Mouse (Mus musculus) left cerebral cortex, postnatal 14 days (tissue): ENCODE results near the gene Dnah7c. TPM values are rescaled to one million over a fixed set of nuclear protein-coding genes. Genes with fewer than 3 reads are reported as not detected.
A peak's percentile ranks its signal among the peaks of the same experiment; 100 is the strongest.
"Not testable (repeated sequence)": the region's sequence is repeated elsewhere in the genome, so short reads cannot be mapped to it uniquely, and the experiment has no call there.

Source experiments
- DNase-seq, 2 experiments: peaks; one replicate each; pipeline ENCODE4 v3.0.0; 2021 to 2022; ENCODE audit warnings: low spot score in 2 of 2, mixed read lengths in 1 of 2
- intact Hi-C: fragments of 180-260 bp; cut with DNase I; formaldehyde crosslinking; loops from one replicate; pipeline ENCODE4 v1.15.1; 2025
- long read RNA-seq, 2 experiments: library from polyadenylated mRNA; stranded (forward); transcript quantifications; one replicate each; pipeline ENCODE4 v2.0.0; 2021
- total RNA-seq, 2 experiments: library from RNA; stranded (reverse); gene quantifications; 2 replicates each; pipeline ENCODE4 v1.2.3; 2021

Gene Dnah7c
- under 1 TPM; 0.42 to 0.93 TPM for total RNA-seq
- long read RNA-seq, experiment 1: 0 reads
- long read RNA-seq, experiment 2: 0 reads

DNA sequence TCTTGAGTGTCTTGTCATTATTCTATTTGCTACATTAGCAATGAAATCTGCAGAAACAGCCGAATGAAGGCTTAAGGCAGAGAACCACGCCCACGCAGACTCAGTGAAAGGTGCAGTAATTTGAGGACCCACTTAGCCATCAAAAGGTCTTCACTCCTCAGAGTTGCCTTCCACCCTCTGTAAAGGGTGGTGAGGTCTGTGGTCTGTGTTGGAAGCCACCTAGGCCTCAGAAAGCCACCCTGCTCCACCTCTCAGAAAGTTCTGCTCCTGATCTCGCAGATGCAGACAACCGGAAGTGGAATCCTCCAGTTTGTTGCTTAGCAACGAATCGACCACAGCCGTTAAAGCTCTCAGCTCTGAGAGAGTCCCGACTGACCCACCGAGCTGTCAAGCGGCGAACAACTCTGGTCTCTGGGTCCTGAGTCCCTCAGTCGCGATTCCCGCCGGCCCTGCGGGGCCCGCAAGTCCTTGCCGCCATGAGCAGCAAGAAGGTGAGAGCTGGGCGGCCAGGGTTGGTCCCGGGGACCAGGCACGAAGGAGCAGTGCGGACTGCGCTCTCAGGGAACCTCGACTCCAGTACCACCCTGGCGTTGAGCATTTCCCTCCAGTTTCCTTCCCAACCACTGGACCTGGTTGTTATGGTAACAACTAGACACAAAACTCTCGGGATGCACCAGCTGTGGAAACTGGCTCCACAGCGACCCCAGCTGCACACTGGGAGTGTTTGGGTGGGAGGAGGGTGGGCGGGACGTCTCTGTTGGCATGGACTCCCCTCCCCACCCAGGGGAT, at the start of gene Dnah7c:
TSS of gene Dnah7c (plus strand) at position 456 of the 789 bp plus-strand sequence.
- intact Hi-C loops: no loop called here
- DNase-seq: peak in 1 of 2 experiments; percentile 13

DNA sequence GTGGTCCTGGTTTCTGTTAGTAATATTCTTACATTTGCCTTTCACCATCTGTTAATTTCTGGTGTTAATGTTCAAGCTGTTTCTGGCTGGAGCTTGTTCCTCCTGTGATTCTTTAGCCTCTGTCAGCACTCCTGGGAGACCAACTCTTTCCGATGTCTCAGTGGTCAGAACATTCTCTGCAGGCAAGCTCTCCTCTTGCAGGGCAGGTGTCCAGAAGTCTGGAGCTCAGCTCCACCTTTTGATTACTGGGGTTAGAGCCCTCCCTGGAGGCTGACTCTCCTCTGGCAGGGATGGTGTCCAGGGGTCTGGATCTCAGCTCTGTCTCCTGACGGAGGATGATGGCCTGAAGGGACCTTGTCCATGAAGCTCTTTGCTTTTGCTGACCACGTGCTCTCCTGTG, 44.8 kb upstream of the Dnah7c start:
- intact Hi-C loops, DNase-seq: not testable (repeated sequence)

DNA sequence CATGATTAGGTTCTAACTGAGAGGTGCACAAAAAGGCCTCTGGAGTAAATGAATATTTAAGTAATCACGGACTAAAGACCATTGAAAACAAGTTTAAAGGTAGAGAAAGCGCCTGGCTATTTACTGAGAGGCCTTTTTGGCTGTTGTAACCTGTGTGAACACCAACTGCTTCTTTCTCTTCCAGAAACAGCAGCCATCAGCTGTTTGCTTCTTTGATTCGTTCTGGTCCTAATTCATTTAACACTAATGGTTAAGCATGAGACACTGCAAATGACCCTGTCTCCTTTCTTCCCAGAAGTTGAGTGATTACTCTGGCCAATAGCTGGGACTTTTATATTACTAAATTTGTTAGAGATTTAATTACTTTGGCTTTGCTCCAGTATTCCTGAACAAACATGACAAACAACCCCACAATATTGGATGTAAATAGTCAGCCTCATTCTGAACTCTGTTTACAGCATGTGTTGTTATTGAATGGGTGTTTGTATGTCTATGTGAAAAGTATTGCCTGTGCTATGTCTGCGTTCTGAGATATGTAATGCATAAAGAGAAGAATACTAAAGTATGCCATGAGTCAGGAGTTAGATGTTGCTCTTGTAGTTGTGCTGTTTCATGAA, 30.6 kb upstream of the Dnah7c start:
- DNase-seq, intact Hi-C loops: not testable (repeated sequence)

DNA sequence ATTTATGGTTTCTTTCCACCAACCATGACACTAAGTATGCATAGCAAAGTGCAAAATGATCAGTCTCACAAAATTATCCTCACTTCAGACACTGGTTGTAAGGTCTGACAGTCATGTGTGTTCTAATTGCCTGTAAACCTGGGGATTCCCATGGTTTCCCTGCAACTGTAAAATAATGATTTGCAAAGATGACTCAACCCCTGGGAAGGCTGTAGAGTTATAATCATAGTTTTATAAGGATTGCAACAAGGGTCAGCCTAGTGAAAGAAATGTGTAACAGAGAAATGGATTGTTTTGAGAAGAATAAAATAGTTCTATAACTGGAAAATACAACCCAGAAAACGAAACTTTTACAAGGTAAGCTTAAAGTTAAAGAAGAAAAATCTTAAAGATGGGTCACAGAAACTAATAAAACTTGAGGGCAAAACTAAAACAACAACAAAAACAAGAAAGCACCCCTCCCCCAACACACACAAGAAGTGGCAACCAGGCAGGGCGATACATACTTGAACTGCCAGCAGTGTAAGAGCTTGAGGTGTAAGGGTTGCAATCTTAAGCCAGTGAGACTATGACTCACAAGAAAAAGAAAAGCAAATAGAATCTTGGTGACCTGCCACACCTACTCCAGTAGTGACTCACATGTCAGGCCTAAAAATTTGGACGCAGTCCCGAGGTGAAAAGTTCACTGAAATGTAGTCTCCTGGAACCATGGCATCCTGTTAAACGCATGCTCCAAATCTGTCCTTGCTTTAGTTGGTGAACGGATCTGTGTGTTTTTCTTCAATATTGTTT, 16.9 kb upstream of the Dnah7c start:
- DNase-seq: no peak
- intact Hi-C loops: no loop called here

DNA sequence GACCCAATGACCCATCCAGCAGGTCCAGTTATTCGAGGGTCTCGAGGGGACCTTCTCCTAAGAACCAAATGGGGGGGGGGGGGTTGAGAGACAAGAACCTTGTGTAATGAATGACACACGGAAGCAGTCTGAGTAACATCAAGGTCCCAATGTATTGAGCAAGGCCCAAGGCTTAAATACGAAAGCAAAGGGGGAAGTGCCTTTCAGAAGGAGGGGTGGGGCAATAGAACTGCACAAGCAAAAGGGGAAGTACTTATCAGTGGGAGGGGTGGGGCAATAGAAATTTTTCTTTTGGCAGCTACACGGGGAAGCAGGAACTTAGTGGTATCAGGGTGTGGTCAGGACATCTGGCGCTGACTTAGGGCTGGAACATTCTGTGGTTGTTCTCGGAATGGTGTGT, 10.6 kb upstream of the Dnah7c start:
- intact Hi-C loops: loop anchor here (5.0 kb wide), 1 partner anchor 347 kb away; the partner anchor contains the start of gene Dnah7b
- not testable (repeated sequence) for DNase-seq

DNA sequence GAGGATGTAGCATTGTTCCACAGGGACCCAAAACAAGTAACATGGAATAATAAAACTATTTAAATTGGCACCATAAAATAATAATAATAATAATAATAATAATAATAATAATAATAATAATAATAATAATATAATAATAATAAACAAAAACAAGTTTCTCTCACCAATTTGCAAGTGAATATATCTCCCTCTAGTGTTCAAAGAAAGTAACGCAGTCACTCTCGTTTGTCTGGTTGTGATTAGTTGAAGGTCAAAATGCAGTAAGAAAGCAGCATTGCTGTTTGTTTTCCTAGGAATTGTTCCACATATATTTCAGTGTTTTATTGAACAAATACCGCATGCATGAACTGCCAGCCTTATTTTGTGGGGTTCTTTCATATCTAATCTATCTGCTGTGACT, 8.4 kb upstream of the Dnah7c start:
- intact Hi-C loops: loop anchor here (5.0 kb wide), 1 partner anchor 350 kb away; the partner anchor contains the start of gene Dnah7b
- not testable (repeated sequence) for DNase-seq

DNA sequence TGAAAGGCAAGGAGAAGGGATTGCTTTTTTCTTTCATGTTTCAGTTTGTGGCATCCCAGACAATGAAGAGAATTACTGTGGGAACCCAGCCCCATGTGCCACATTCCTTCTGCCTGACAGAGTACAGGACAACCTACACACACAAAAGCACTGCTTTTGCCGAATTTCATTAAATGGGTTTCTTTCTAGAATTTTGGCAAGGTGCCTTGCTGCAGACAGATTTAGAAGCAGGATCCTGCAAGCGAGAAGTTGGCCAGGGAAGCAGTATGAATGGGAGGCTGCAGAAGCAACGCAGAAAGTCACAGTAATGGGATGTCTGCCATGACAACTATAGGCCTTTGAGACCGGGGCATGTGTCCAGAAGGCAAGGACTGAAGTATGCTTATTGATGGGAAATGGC, 6.4 kb upstream of the Dnah7c start:
- peak in 1 of 2 experiments; percentile 15 for DNase-seq
- intact Hi-C loops: loop anchor here (5.0 kb wide), 1 partner anchor 352 kb away; the partner anchor contains the start of gene Dnah7b

DNA sequence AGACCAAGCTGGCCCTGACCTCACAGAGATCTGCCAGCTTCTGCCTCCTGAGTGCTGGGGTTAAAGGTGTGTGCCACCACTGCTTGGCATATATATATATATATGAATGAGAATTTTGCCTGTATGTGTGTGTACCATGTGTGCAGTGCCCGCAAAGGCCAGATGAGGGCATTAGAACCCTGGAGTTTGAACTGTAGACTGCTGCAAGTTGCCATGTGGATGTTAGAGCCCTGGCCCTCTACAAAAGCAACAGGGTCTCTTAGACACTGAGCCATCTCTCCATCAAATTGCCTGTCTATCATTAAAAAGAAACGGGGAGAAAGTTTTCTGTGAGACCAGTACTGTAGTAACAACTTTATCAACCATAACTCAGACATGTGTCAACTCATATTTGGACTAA, 3.0 kb downstream of the Dnah7c start:
- intact Hi-C loops: no loop called here
- DNase-seq: peak in 1 of 2 experiments; percentile 21

DNA sequence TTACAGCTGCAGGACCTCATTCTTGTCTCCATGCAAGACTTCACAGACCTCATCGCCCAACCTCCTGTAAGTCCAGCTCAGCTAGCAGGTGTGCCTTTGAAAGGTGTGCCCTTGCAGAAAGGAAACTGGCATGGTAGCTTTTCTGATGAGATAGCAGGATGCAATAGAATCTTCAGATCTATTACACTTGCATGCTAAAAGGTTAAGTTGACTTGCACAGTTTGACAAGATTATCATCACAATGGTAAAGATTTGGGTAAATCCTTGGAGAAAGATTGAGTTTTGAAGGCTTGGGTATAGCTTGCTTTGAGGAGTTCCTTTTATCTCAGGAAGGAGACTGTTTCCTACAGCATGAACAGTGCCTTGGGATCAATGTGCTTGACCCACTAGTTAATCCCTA, 89.3 kb downstream of the Dnah7c start:
- DNase-seq, intact Hi-C loops: not testable (repeated sequence)

DNA sequence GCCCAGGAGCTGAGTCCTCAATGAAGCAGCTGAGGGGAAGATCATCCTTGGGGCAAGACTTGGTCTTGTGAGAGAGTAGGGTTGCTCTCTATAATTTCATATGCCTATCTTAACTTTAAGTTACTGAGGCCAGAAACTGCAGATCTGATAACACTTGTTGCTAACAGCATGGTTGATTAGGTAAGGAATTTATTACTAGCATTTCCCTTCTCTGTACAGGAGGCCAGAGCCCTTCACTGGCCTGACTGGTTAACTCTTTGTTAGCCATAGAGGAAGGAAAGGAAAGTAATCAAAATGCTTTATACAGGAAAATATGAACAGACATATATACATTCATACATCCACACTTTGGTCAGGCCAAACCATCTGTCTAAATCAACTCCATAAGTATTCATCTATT, 95.6 kb downstream of the Dnah7c start:
- intact Hi-C loops: no loop called here
- DNase-seq: no peak

DNA sequence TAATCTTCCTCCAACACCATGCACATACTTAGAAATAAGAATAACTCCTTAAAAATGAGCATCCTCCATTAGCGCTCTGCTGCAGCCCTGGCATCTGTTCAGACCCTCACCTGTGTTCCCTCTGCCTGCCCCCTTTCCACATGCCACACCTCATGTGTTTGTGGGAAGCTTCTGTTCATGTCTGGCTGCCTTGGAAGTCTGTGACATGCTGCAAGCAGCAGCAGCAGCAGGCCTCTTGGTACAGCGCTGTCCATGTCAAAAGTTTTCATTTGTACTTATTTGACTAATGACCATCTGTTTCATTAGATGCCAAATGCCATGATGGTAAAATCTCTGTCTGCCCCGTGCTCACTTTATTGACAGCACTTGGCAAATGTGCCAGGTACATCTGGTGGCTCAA, 101.1 kb downstream of the Dnah7c start:
- DNase-seq, intact Hi-C loops: not testable (repeated sequence)

DNA sequence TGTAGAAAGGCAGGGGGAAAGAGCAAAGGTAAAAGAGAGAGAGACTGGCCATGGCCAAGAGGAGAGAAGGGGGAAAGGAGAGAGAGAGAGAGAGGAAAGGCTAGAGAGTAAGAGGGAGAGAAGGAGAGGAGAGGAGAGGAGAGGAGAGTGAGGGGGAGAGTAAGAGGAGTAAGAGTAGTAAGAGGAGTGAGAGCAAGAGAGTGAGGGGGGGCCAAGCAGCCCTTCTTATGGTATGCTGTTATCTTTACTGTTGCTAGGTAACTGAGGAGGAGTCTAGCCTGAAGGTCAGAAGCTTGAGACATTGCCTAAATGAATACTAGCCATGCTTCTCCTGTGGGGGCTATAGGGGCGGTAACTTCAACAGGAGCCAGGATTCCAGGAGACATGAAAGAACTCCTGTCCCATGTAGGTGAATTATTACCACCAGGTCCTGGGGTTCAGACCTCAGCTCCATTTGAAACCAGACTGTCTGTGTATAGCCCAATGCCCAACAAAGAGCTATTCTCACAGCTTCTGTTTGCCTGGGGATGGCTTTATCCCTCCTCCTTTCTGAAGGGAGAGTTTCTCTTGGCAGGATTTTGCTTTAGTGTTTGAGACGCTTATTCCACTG, 119.5 kb downstream of the Dnah7c start:
- no peak for DNase-seq
- intact Hi-C loops: no loop called here

DNA sequence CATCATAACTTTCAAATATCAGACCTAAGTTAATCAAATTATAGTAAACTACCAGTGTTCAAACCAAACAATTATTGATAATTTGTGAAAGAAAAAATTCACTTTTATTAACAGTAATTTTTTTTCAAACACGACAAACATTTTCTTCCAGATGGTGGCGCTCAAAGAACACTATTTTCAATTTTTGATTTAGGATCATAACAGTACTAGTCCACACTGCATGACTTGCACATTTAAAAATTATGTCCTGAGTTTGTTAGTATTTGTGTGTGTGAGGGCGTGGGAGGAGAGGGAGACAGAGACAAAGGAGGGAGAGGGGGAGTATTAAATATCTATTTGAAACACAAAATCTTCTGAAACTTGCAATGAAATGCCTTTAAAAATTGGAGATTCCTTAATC, 155.0 kb downstream of the Dnah7c start:
- DNase-seq: peak; percentile 53 to 54
- intact Hi-C loops: no loop called here

DNA sequence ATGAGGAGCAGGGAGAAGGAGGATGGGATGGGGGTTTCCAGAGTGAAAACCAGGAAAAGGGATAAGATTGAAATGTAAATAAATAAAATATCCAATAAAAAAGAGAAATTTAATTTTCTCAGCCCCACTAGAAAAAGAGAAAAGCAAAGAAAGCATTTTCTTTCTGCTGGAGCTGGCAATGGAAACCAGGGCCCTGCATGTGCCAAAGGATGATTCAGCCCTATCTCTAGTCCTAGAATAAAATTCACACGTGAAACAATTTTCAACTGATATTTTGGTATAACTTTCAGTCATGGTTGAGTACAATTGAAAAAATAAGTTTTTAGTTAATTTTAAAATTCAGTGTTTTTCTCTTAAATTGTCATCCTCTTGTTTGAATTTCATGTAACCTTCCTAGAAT, 168.4 kb downstream of the Dnah7c start:
- intact Hi-C loops: not testable (repeated sequence)
- DNase-seq: peak; percentile 6 to 18

DNA sequence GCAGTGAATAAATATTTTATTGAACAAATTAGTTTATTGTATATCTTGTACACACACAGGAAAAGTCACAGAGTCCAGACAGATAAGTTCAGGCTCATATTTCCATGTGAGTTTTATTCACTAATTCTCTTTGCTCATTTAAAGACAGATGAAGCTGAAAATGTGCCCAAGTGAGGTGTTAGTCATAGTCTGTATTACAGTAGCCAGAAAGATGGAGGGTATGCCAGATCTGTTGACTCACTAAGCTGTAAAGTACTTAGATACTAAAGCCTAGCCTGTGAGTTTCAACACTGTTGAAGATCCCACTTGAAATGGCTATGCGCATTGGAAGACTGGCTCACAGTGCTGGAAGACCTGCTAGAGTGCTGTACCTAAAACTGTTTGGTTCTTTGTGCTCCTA, 171.0 kb downstream of the Dnah7c start:
- intact Hi-C loops: not testable (repeated sequence)
- DNase-seq: peak in 1 of 2 experiments; percentile 5

DNA sequence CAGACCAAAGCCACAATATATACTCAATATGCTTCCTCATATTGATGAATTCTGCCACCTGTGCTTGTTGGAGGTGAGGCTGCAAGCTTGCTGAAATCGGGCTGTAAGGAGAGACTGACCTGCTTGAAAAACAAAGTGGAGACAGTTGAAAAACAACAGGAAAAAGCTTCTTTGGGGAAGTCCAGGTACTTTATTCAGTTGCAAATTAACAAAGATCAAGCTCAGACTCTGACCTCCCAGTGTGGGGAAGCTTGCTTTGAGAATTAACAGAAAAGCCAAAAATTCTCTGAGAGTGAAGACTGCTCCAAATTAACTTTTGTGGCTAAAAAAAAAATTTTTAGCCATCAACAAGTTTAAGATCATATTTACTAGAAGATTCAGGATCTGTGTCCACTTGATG, 194.9 kb downstream of the Dnah7c start:
- intact Hi-C loops: no loop called here
- no peak for DNase-seq

DNA sequence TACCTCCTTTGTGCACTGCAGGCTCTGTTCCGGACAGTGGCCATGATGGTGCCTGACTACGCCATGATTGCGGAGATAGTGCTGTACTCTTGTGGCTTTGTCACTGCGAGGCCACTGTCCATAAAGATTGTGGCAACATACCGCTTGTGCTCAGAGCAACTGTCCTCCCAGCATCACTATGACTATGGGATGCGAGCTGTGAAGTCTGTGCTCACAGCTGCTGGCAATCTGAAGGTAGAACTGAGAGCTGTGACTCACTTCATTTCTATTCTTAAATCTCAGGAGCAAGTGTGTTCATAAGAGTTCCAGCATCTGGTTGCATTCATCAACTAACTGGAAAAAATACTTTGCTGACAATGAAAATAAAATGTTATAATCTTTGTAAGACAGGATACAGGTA, 200.5 kb downstream of the Dnah7c start:
- DNase-seq: peak; percentile 7 to 10
- intact Hi-C loops: not testable (repeated sequence)

DNA sequence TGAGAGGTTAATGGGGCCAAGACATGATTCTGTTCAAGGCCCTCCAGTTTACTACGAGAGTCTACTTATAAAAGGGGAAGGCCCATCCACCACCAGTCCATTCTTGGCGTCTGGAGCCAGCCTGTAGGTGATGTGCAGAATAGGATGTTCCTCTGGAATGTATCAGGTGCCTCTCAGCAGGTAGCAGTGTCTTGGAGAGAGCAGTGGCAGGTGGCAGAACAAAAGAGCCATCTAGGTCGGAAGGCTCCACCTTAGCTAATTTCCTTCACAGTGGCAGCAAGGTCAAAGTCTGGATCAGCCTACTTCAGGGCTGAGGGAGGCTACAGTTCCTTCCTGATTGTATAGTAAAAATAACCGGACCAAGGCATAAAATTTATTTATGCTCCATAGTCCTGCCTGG, 224.4 kb downstream of the Dnah7c start:
- DNase-seq, intact Hi-C loops: not testable (repeated sequence)

DNA sequence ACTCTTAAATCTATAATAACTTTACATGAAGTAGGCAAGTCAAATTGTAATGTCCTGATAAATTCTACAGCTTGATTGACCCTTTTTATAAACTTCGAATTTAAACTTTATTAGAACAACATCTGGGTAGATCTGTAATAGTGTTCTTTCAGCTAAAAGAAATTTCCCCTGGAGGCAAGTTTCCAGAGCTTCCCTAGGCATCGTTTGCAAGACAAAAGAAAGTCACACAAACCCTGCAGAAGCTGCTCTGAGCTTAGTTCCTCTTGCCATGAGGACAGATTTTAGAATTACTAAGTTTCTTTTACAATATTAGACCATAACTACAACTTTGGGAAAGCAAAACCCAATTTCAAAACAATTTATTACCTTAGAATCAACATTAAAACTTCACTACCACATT, 227.3 kb downstream of the Dnah7c start:
- intact Hi-C loops: not testable (repeated sequence)

More for the DNA sequence above, 227.3 kb downstream of the Dnah7c start:
- not testable (repeated sequence) for DNase-seq
